Mouse (Mus musculus): Measurements from ENCODE around the gene Caml.
"Not testable (repeated sequence)": the region's sequence is repeated elsewhere in the genome, so short reads cannot be mapped to it uniquely, and the experiment has no call there.

Gene Caml

GRCm38 (mm10) chr13:55622156-55622648 is 603 bp upstream of the Caml start:
- not testable (repeated sequence) for DNase-seq (ENCODE audit: low spot score)

DNA sequence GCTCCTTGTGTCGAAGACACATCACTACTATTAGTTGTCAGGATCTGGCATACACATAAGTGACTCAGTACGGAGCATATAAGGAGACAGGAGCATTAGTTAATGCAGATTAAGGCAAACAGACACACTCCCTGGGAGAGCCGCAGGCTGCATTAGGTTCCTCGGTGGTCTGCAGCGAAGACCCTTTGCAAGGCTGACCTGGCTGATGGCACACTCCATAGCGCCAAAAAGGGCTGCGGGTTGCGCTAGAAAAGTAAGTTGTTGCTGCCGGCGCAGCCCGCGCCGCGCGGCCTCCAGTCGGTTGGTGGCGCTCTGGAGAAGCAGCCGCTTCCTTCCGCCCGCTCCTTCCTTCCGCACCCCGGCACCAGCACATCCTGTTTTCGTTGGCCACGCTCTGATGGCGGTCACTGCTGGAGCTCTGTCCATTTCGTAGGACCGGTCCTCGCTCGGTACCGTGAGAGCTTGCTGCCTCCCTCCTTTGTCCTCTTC is 11.9 kb downstream of the Caml start, which contains the start of gene Ddx46:
TSS of gene Ddx46 (plus strand) at position 389 of the 489 bp plus-strand sequence.
- DNase-seq (ENCODE audit: low spot score): peak; percentile 89

GRCm38 (mm10) chr13:55635146-55635571 is 12.4 kb downstream of the Caml start:
- DNase-seq (ENCODE audit: low spot score): no peak

DNA sequence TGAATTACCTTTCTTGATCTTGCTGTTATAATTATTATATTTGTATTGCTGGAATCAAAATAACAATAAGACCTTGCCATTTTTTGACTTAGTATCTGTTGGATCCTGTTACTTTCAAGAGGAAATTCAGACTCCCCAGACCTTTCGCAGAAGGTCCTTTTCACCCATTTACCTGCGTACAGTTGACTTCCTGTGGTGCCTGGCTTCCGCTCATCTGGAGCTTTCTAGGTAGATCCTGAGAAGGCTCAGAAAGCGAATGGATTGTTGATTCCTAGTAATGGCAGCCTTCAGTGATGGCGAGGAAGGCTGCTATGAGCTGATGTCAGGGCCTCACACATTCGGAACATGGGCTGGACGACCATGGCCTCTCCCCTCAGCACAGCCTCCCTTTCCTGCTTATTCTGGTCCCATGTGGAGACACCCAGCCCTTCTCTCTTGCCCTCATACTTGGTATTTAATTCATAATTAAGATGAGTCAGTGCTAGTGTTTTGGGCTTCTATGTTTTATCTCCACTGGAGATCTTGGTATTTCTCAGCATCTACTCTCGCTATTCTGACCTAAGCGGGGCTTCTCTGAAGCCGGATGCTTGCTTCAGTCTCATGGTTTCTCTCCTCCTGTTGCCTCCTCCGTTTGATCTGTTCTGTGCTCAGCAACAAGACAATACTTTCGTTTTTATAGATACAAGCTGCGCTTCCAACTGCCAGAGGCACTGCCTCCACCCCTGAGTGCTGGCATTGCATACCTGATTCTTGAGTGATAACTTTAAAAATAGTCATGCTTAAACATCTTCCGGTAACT is 13.6 kb downstream of the Caml start:
- DNase-seq (ENCODE audit: low spot score): peak; percentile 52

GRCm38 (mm10) chr13:55640480-55640879 is 17.7 kb downstream of the Caml start:
- peak; percentile 71 for DNase-seq (ENCODE audit: low spot score)

GRCm38 (mm10) chr13:55644525-55644924 is 21.7 kb downstream of the Caml start:
- DNase-seq (ENCODE audit: low spot score): peak; percentile 53

DNA sequence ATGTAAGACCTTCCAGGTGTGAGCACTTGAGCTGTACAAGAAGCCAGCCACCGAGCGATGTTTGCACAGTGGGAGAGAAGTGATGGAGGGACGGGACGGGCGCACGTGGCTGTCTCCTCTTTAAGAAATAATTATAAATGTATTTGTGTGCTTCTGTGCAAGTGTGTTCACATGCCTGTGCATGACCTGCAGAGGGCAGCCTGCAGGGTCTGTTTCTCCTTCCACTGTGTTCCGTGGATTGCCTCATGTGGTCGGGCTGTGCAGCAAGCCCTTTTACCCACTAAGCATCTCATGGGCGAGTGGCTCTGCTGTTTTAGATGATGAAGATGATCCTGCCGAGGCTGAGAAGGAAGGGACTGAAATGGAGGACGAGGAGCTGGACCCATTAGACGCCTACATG is 27.3 kb downstream of the Caml start:
- no peak for DNase-seq (ENCODE audit: low spot score)

DNA sequence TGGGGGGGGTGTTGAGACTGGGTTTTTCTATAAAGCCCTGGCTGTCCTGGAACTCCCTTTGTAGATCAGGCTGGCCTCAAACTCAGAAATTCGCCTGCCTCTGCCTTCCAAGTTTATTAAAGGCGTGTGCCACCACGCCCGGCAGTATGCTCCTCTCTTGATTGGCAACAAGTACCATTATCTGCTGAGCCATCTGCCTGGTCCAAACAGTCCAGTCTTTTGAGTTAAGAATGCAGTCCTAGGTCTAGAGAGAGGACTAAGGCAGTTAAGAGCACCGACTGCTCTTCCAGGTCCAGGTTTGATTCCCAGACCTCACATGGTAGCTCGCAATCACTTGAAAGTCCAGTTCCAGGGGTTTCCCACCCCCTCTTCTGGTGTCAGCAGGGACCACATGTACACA is 28.2 kb downstream of the Caml start:
- no peak for DNase-seq (ENCODE audit: low spot score)

DNA sequence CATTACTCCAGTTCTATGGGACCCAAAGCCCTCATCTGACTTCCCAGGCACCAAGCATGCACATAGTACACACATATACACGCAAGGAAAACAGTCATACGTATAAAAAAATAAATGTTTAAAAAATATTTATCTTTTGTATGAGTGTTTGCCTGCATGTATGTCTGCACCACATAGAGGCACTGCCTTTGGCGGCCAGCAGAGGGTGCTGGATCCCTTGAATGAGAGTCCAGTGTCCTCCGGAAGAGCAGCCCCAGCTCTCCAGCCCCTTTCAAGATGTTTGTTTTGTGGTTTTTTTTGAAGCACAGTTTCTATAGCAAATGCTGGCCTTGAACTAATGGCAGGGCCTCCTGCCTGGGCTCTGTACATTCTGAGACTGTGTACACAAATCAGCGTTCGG is 45.7 kb downstream of the Caml start:
- peak; percentile 44 for DNase-seq (ENCODE audit: low spot score)

DNA sequence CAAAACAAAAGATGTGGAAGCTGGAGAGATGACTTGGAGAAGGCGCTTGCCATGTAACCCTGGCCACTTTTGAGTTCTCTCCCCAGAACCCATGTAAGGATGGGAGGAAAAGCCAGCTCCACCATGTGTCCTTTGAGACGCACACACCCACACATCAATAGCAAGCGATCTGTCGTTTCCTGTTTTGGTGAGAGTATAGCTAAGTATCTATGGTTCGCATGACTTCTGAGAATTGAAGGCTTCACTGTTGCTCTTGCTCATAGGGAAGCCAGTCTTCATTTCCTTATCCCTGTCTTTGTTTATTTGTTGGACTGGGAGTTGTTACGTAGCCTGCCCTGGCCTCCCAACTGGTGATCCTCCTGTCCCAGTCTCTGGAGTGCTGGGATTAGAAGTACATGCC is 49.9 kb downstream of the Caml start:
- peak; percentile 39 for DNase-seq (ENCODE audit: low spot score)

DNA sequence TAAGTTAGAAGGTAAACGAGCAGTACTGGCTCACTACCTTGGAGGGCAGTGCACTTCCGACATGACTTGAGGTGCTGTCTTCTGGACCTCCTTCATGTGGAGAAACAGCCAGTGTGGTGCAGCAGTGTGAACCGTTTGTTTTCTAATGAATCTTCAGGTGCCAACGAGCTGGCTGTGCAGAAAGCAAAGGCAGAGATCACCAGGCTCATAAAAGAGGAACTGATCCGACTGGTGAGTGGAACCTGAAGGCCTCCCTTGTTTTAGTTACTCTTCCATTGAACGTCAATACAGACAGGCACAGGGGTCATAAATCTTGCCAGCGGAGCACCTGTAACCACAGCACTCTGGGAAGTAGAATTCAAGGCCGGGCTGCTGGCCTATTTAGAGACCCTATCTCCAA is 54.6 kb downstream of the Caml start:
- no peak for DNase-seq (ENCODE audit: low spot score)
